In genomic region chr8:84601221-84601751, GRCm38 (mm10) we compare ENCODE assay signal across 8 mouse cellular contexts.
DNase-seq lines count a peak whose midpoint lies in the region; ATAC-seq lines count a peak whose summit lies in the region.

No protein-coding gene starts in this region.

- H3K4me3 ChIP-seq in heart, embryonic 11.5 days (ENCODE audit: low read depth, low read length) = peak overlapping the region; percentile 42
- H3K4me3 ChIP-seq in hindbrain, embryonic 11.5 days (ENCODE audit: low read depth, low read length) = peak overlapping the region; percentile 31
- peak overlapping the region; percentile 26 for H3K4me3 ChIP-seq in midbrain, embryonic 11.5 days (ENCODE audit: low read depth, low read length)

- 3% methylated on average over 19 of the region's 19 CpGs for WGBS in heart, embryonic 11.5 days (ENCODE audit: insufficient replicate concordance)
- 4% methylated on average over 19 of the region's 19 CpGs for WGBS in hindbrain, embryonic 11.5 days
- 6% methylated on average over 19 of the region's 19 CpGs for WGBS in midbrain, embryonic 11.5 days

- peaks cover 22% of the 10 kb centered on the region for H3K27me3 ChIP-seq in heart, embryonic 11.5 days (ENCODE audit: control insufficient read depth, insufficient read depth, low read length)
- H3K27me3 ChIP-seq in hindbrain, embryonic 11.5 days (ENCODE audit: control insufficient read depth, insufficient read depth, low read length) = peaks cover 2% of the 10 kb centered on the region; the same call in 1 of the 2 replicates
- H3K27me3 ChIP-seq in midbrain, embryonic 11.5 days (ENCODE audit: control insufficient read depth, insufficient read depth, low read length) = peaks cover 7% of the 10 kb centered on the region; the same call in 1 of the 2 replicates

- no peaks in the 10 kb centered on the region for H3K36me3 ChIP-seq in heart, embryonic 11.5 days (ENCODE audit: control insufficient read depth, insufficient read depth, low read length)
- no peaks in the 10 kb centered on the region for H3K36me3 ChIP-seq in hindbrain, embryonic 11.5 days (ENCODE audit: control insufficient read depth, insufficient read depth, low read length)
- no peaks in the 10 kb centered on the region for H3K36me3 ChIP-seq in midbrain, embryonic 11.5 days (ENCODE audit: control insufficient read depth, insufficient read depth, low read length)

- peak overlapping the region; percentile 67 for H3K4me2 ChIP-seq in heart, embryonic 11.5 days
- peak overlapping the region; percentile 60 for H3K4me2 ChIP-seq in hindbrain, embryonic 11.5 days (replicated peaks; ENCODE audit: low read depth, low read length)
- peak overlapping the region; percentile 56 for H3K4me2 ChIP-seq in midbrain, embryonic 11.5 days

- peaks cover 16% of the 10 kb centered on the region for H3K4me1 ChIP-seq in heart, embryonic 11.5 days (ENCODE audit: control insufficient read depth, insufficient read depth, low read length)
- H3K4me1 ChIP-seq in hindbrain, embryonic 11.5 days (replicated peaks; ENCODE audit: control insufficient read depth, insufficient read depth, low read length) = peaks cover 6% of the 10 kb centered on the region
- H3K4me1 ChIP-seq in midbrain, embryonic 11.5 days (ENCODE audit: control insufficient read depth, insufficient read depth, low read length) = peaks cover 18% of the 10 kb centered on the region

- H3K9ac ChIP-seq in heart, embryonic 11.5 days (ENCODE audit: low read depth, low read length) = peak overlapping the region; percentile 71
- peak overlapping the region; percentile 12 for H3K9ac ChIP-seq in hindbrain, embryonic 11.5 days (ENCODE audit: low read depth, low read length)
- peak overlapping the region; percentile 64; the same call in 1 of the 2 replicates for H3K9ac ChIP-seq in midbrain, embryonic 11.5 days (ENCODE audit: low read length)

- no peak overlapping the region for H3K27ac ChIP-seq in heart, embryonic 11.5 days (ENCODE audit: low read depth, low read length)
- no peak overlapping the region for H3K27ac ChIP-seq in hindbrain, embryonic 11.5 days (ENCODE audit: low read depth, low read length)
- no peak overlapping the region for H3K27ac ChIP-seq in midbrain, embryonic 11.5 days (ENCODE audit: low read depth, low read length)

- no peak for DNase-seq in heart, adult 9 months (ENCODE audit: low spot score in 2 of 2)
- peak; percentile 8 for DNase-seq in T-cell, adult 2 months (ENCODE audit: low spot score)
- DNase-seq in hindbrain, embryonic 11.5 days (ENCODE audit: low spot score) = peak; percentile 49
- DNase-seq in midbrain, embryonic 11.5 days (ENCODE audit: low spot score, missing footprints) = peak; percentile 93
- no peak for DNase-seq in ovary, postnatal 36 days (ENCODE audit: low spot score)
- DNase-seq in frontal cortex, postnatal 36 days (ENCODE audit: low spot score in 2 of 2) = no peak
- no peak for DNase-seq in urinary bladder, postnatal 10 days (ENCODE audit: low spot score)

- no peaks in the 10 kb centered on the region for H3K9me3 ChIP-seq in heart, embryonic 11.5 days (replicated peaks; ENCODE audit: control insufficient read depth, low read length)
- H3K9me3 ChIP-seq in hindbrain, embryonic 11.5 days (ENCODE audit: control insufficient read depth, low read length) = no peaks in the 10 kb centered on the region
- H3K9me3 ChIP-seq in midbrain, embryonic 11.5 days (ENCODE audit: control insufficient read depth, low read length) = no peaks in the 10 kb centered on the region

- peak; percentile 39; the same call in 1 of the 2 replicates for ATAC-seq in heart, embryonic 11.5 days (replicated peaks; ENCODE audit: insufficient number of reproducible peaks, low FRiP score, low TSS enrichment)
- ATAC-seq in hindbrain, embryonic 11.5 days (ENCODE audit: low FRiP score) = no peak
- peak; percentile 50; the same call in 1 of the 2 replicates for ATAC-seq in midbrain, embryonic 11.5 days (ENCODE audit: low FRiP score)

Comparison
In these comparisons a context has a peak if more than half of its experiments do, and no peak if none do; other contexts are left out.
1. H3K9ac ChIP-seq: peak in every context shown above with its lines; median percentile 71 in heart, embryonic 11.5 days; 64 in midbrain, embryonic 11.5 days; 12 in hindbrain, embryonic 11.5 days.
2. DNase-seq: peak in T-cell, adult 2 months (single experiment), hindbrain, embryonic 11.5 days (single experiment) and midbrain, embryonic 11.5 days (single experiment); none in heart, adult 9 months (0 of 2), ovary, postnatal 36 days (single experiment), frontal cortex, postnatal 36 days (0 of 2) and urinary bladder, postnatal 10 days (single experiment).
3. Peak in every context shown above with its lines, with median percentiles within 50 percentile points of each other: H3K4me2 ChIP-seq and H3K4me3 ChIP-seq.